Mouse (Mus musculus) cerebellum, adult 2 months (tissue): Measurements from ENCODE around the gene Dennd1a. TPM values are rescaled to one million over a fixed set of nuclear protein-coding genes. Genes with fewer than 3 reads are reported as not detected.

Source experiments
- DNase-seq, 2 experiments: peaks; one replicate each; pipeline ENCODE4 v3.0.0; 2021
- H3K27ac ChIP-seq: fragments of 200-500 bp; 2 replicates; pipeline ENCODE4 v1.5.1; 2012; ENCODE audit warnings: low read length, control low read depth, inconsistent platforms; ENCODE audit not compliant: insufficient read depth
- H3K27me3 ChIP-seq: fragments of 200-500 bp; 2 replicates; pipeline ENCODE4 v1.6.1; 2012; ENCODE audit warnings: inconsistent platforms, mild to moderate bottlenecking, low read length, moderate library complexity; ENCODE audit not compliant: control insufficient read depth, insufficient read depth
- H3K4me1 ChIP-seq: fragments of 200-500 bp; 2 replicates; pipeline ENCODE4 v1.6.1; 2011; ENCODE audit warnings: low read length; ENCODE audit not compliant: control insufficient read depth, insufficient read depth
- H3K4me3 ChIP-seq: fragments of 200-500 bp; replicated peaks from 2 replicates; pipeline ENCODE3; 2011; ENCODE audit warnings: mild to moderate bottlenecking, low read depth, low read length, control low read depth; ENCODE audit not compliant: insufficient read depth
- CTCF ChIP-seq: fragments of 200-500 bp; IDR thresholded peaks from 2 replicates; pipeline ENCODE4 v1.5.1; 2011; ENCODE audit warnings: low read depth, mild to moderate bottlenecking, control low read depth, low read length, moderate library complexity, borderline replicate concordance; ENCODE audit not compliant: insufficient read depth
- POLR2A ChIP-seq: fragments of 200-500 bp; IDR thresholded peaks from 2 replicates; pipeline ENCODE4 v1.6.1; 2011; ENCODE audit warnings: low read length, control low read depth, borderline replicate concordance; ENCODE audit not compliant: insufficient read depth
- WGBS: fragments of 180-500 bp; shearing (Covaris S2); methylation state at CpG from one replicate; pipeline ENCODE4 v1.1.7; 2018; 5-methylcytosine and 5-hydroxymethylcytosine counted together
- polyA plus RNA-seq: library from polyadenylated mRNA; depleted of rRNA; stranded (reverse); fragments of >200 nt; gene quantifications from 2 replicates; pipeline ENCODE4 v1.2.3, GENCODE M21; 2012

Gene Dennd1a
- polyA plus RNA-seq, 1 experiment = 38.0 TPM

- Histone ChIP-seq H3K4me3 (no peak overlapping the region), H3K4me1 (no peaks in the 10 kb centered on the region), H3K27ac (no peak overlapping the region), H3K27me3 (no peaks in the 10 kb centered on the region)
- DNase-seq = no peak
- 83% methylated on average over 4 of the region's 4 CpGs for WGBS
- TF ChIP-seq POLR2A (no peak), CTCF (no peak)
Measured at GRCm38 (mm10) chr2:37801687-37802086, 485.5 kb downstream of the Dennd1a start.

GRCm38 (mm10) chr2:37799137-37799536, 488.1 kb downstream of the Dennd1a start:
- WGBS = 73% methylated on average over 6 of the region's 6 CpGs
- Histone ChIP-seq H3K4me3 (no peak overlapping the region), H3K27me3 (no peaks in the 10 kb centered on the region), H3K4me1 (no peaks in the 10 kb centered on the region), H3K27ac (no peak overlapping the region)
- DNase-seq = no peak
- TF ChIP-seq POLR2A (no peak), CTCF (no peak)

GRCm38 (mm10) chr2:37797046-37797445, 490.1 kb downstream of the Dennd1a start:
- no peak overlapping the region for H3K27ac ChIP-seq
- 77% methylated on average over 4 of the region's 4 CpGs for WGBS
- no peak for DNase-seq
- TF ChIP-seq POLR2A (no peak), CTCF (no peak)
- H3K4me1 ChIP-seq = no peaks in the 10 kb centered on the region
- no peaks in the 10 kb centered on the region for H3K27me3 ChIP-seq
- H3K4me3 ChIP-seq = no peak overlapping the region

GRCm38 (mm10) chr2:37796021-37796420, 491.2 kb downstream of the Dennd1a start:
- no peak overlapping the region for H3K4me3 ChIP-seq
- DNase-seq = no peak
- H3K27me3 ChIP-seq = no peaks in the 10 kb centered on the region
- 75% methylated on average over 1 of the region's 1 CpGs for WGBS
- H3K4me1 ChIP-seq = peaks cover 5% of the 10 kb centered on the region
- no peak for TF ChIP-seq CTCF
- TF ChIP-seq POLR2A = no peak
- H3K27ac ChIP-seq = no peak overlapping the region

- 58% methylated on average over 4 of the region's 4 CpGs for WGBS
- H3K27me3 ChIP-seq = no peaks in the 10 kb centered on the region
- no peak overlapping the region for H3K27ac ChIP-seq
- no peak for DNase-seq
- no peak overlapping the region for H3K4me3 ChIP-seq
- peaks cover 38% of the 10 kb centered on the region for H3K4me1 ChIP-seq
- no peak for TF ChIP-seq POLR2A
- TF ChIP-seq CTCF = no peak
Measured at GRCm38 (mm10) chr2:37791340-37791739, 495.9 kb downstream of the Dennd1a start.

- TF ChIP-seq CTCF (no peak), POLR2A (no peak)
- H3K27ac ChIP-seq = no peak overlapping the region
- no peaks in the 10 kb centered on the region for H3K27me3 ChIP-seq
- 57% methylated on average over 14 of the region's 14 CpGs for WGBS
- peak in 1 of 2 experiments; percentile 54 for DNase-seq
- H3K4me3 ChIP-seq = no peak overlapping the region
- peaks cover 38% of the 10 kb centered on the region for H3K4me1 ChIP-seq
Measured at GRCm38 (mm10) chr2:37790738-37791137, 496.5 kb downstream of the Dennd1a start.

- Histone ChIP-seq H3K27ac (no peak overlapping the region), H3K27me3 (no peaks in the 10 kb centered on the region), H3K4me1 (peaks cover 38% of the 10 kb centered on the region), H3K4me3 (no peak overlapping the region)
- TF ChIP-seq POLR2A (no peak), CTCF (no peak)
- DNase-seq = peak; percentile 51 to 61
- WGBS = 53% methylated on average over 10 of the region's 10 CpGs
Measured at GRCm38 (mm10) chr2:37789995-37790394, 497.2 kb downstream of the Dennd1a start.

GRCm38 (mm10) chr2:37789029-37789428, 498.2 kb downstream of the Dennd1a start:
- H3K4me3 ChIP-seq = no peak overlapping the region
- no peak overlapping the region for H3K27ac ChIP-seq
- DNase-seq = no peak
- H3K27me3 ChIP-seq = no peaks in the 10 kb centered on the region
- TF ChIP-seq POLR2A = no peak
- TF ChIP-seq CTCF = no peak
- peaks cover 38% of the 10 kb centered on the region for H3K4me1 ChIP-seq
- 67% methylated on average over 5 of the region's 5 CpGs for whole genome bisulfite sequencing
